Mouse (Mus musculus): ENCODE results near the gene Gm45711. TPM values are rescaled to one million over a fixed set of nuclear protein-coding genes. Genes with fewer than 3 reads are reported as not detected.
A peak's percentile ranks its signal among the peaks of the same experiment; 100 is the strongest.
"Not testable (repeated sequence)": the region's sequence is repeated elsewhere in the genome, so short reads cannot be mapped to it uniquely, and the experiment has no call there.

Gene Gm45711
- polyA plus RNA-seq, 1 experiment from 2014 or later: not detected

DNA sequence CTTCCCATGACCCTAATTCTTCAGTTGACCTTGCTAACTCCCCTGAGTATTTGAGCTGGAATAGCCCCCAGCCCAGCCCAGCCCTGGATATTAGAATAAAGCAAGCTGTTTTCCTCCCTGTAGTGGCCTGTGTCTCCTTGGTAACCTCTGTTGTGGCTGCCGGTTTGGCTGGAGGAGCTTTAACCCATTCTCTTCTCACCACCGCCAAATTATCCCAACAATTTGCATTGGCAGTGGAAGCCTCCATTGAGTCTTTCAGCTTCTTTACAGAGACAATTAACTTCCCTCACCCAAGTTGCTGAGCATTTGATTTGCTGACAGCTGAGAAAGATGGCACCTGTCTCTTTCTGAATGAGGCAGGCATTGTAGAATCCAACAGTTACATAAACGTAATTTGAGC lies 8.3 kb downstream of the Gm45711 start:
- not testable (repeated sequence) for H3K9me3 ChIP-seq (replicated peaks; ENCODE audit: control insufficient read depth, low read length); H3K4me1 ChIP-seq (ENCODE audit: control insufficient read depth, insufficient read depth, low read length); H3K4me2 ChIP-seq (ENCODE audit: low read depth, low read length); H3K27ac ChIP-seq (ENCODE audit: low read length); H3K4me3 ChIP-seq (ENCODE audit: low read length); H3K36me3 ChIP-seq (ENCODE audit: control insufficient read depth, insufficient read depth); H3K27me3 ChIP-seq (ENCODE audit: control insufficient read depth, insufficient read depth, low read length); ATAC-seq (replicated peaks; ENCODE audit: extremely low read depth, insufficient read depth, low FRiP score); H3K9ac ChIP-seq (ENCODE audit: low read length)
- WGBS: 23% methylated on average over 3 of the region's 3 CpGs

GRCm38 (mm10) chr8:104294396-104294795 lies 15.5 kb downstream of the Gm45711 start:
- Histone ChIP-seq H3K4me3 (ENCODE audit: low read length) (no peak overlapping the region), H3K9ac (ENCODE audit: low read length) (no peak overlapping the region), H3K27ac (ENCODE audit: low read length) (no peak overlapping the region), H3K4me2 (ENCODE audit: low read depth, low read length) (no peak overlapping the region), H3K9me3 (replicated peaks; ENCODE audit: control insufficient read depth, low read length) (no peaks in the 10 kb centered on the region), H3K36me3 (ENCODE audit: control insufficient read depth, insufficient read depth) (no peaks in the 10 kb centered on the region), H3K4me1 (ENCODE audit: control insufficient read depth, insufficient read depth, low read length) (no peaks in the 10 kb centered on the region), H3K27me3 (ENCODE audit: control insufficient read depth, insufficient read depth, low read length) (no peaks in the 10 kb centered on the region)
- no peak for ATAC-seq (replicated peaks; ENCODE audit: extremely low read depth, insufficient read depth, low FRiP score)
- WGBS: 72% methylated on average over 1 of the region's 1 CpGs

- not testable (repeated sequence) for H3K4me2 ChIP-seq (ENCODE audit: low read depth, low read length); H3K4me1 ChIP-seq (ENCODE audit: control insufficient read depth, insufficient read depth, low read length); H3K27ac ChIP-seq (ENCODE audit: low read length); ATAC-seq (replicated peaks; ENCODE audit: extremely low read depth, insufficient read depth, low FRiP score); H3K4me3 ChIP-seq (ENCODE audit: low read length); H3K9me3 ChIP-seq (replicated peaks; ENCODE audit: control insufficient read depth, low read length); H3K27me3 ChIP-seq (ENCODE audit: control insufficient read depth, insufficient read depth, low read length); H3K9ac ChIP-seq (ENCODE audit: low read length); H3K36me3 ChIP-seq (ENCODE audit: control insufficient read depth, insufficient read depth)
- 78% methylated on average over 10 of the region's 12 CpGs for WGBS
These were observed 16.8 kb downstream of the Gm45711 start, which contains the start of gene Cmtm2a for GRCm38 (mm10) chr8:104293081-104293480. Gene Cmtm2a, minus strand, starts transcription at chr8:104293181.

- H3K36me3 ChIP-seq (ENCODE audit: control insufficient read depth, insufficient read depth): no peaks in the 10 kb centered on the region
- H3K9ac ChIP-seq (ENCODE audit: low read length): no peak overlapping the region
- H3K27me3 ChIP-seq (ENCODE audit: control insufficient read depth, insufficient read depth, low read length): no peaks in the 10 kb centered on the region
- H3K4me3 ChIP-seq (ENCODE audit: low read length): no peak overlapping the region
- WGBS: 76% methylated on average over 6 of the region's 6 CpGs
- no peaks in the 10 kb centered on the region for H3K4me1 ChIP-seq (ENCODE audit: control insufficient read depth, insufficient read depth, low read length)
- no peak; the same call in 1 of the 2 replicates for ATAC-seq (replicated peaks; ENCODE audit: extremely low read depth, insufficient read depth, low FRiP score)
- H3K9me3 ChIP-seq (replicated peaks; ENCODE audit: control insufficient read depth, low read length): no peaks in the 10 kb centered on the region
- H3K4me2 ChIP-seq (ENCODE audit: low read depth, low read length): no peak overlapping the region
- H3K27ac ChIP-seq (ENCODE audit: low read length): no peak overlapping the region
These were observed 40.9 kb downstream of the Gm45711 start for GRCm38 (mm10) chr8:104268937-104269440.

DNA sequence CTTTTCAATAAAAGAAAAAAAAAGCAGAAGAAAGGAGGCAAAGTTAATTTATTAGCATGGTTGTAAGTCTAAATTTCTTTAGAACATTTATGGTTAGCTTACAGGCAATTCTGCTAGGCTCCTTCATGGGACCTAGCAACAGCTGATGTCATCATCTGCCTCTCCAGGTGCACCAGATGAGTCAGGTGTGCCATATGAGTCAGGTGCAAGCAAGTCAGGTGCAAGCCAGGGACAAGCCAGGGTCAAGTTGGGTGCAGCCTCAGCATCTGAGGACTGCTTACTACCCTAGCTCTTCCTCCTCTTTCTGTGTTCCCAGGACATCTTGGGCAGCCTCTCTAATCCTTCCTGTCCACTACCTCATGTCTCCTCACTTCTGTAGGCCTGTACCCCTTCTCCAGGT lies 41.5 kb downstream of the Gm45711 start:
- Histone ChIP-seq H3K4me2 (ENCODE audit: low read depth, low read length) (no peak overlapping the region), H3K9ac (ENCODE audit: low read length) (no peak overlapping the region), H3K4me3 (ENCODE audit: low read length) (no peak overlapping the region), H3K27me3 (ENCODE audit: control insufficient read depth, insufficient read depth, low read length) (no peaks in the 10 kb centered on the region), H3K4me1 (ENCODE audit: control insufficient read depth, insufficient read depth, low read length) (no peaks in the 10 kb centered on the region), H3K36me3 (ENCODE audit: control insufficient read depth, insufficient read depth) (no peaks in the 10 kb centered on the region), H3K9me3 (replicated peaks; ENCODE audit: control insufficient read depth, low read length) (no peaks in the 10 kb centered on the region), H3K27ac (ENCODE audit: low read length) (no peak overlapping the region)
- no peak for ATAC-seq (replicated peaks; ENCODE audit: extremely low read depth, insufficient read depth, low FRiP score)

- H3K4me2 ChIP-seq (ENCODE audit: low read depth, low read length); H3K4me1 ChIP-seq (ENCODE audit: control insufficient read depth, insufficient read depth, low read length); H3K4me3 ChIP-seq (ENCODE audit: low read length); H3K36me3 ChIP-seq (ENCODE audit: control insufficient read depth, insufficient read depth); H3K9ac ChIP-seq (ENCODE audit: low read length); H3K27ac ChIP-seq (ENCODE audit: low read length); ATAC-seq (replicated peaks; ENCODE audit: extremely low read depth, insufficient read depth, low FRiP score); H3K9me3 ChIP-seq (replicated peaks; ENCODE audit: control insufficient read depth, low read length); H3K27me3 ChIP-seq (ENCODE audit: control insufficient read depth, insufficient read depth, low read length): not testable (repeated sequence)
- WGBS: 96% methylated on average over 22 of the region's 22 CpGs
These were observed 45.5 kb downstream of the Gm45711 start for GRCm38 (mm10) chr8:104264271-104264935.

GRCm38 (mm10) chr8:104261802-104262201 lies 48.1 kb downstream of the Gm45711 start:
- WGBS: 93% methylated on average over 5 of the region's 5 CpGs
- peaks cover 18% of the 10 kb centered on the region for H3K36me3 ChIP-seq (ENCODE audit: control insufficient read depth, insufficient read depth)
- not testable (repeated sequence) for H3K4me1 ChIP-seq (ENCODE audit: control insufficient read depth, insufficient read depth, low read length); H3K27ac ChIP-seq (ENCODE audit: low read length); H3K9me3 ChIP-seq (replicated peaks; ENCODE audit: control insufficient read depth, low read length); ATAC-seq (replicated peaks; ENCODE audit: extremely low read depth, insufficient read depth, low FRiP score); H3K9ac ChIP-seq (ENCODE audit: low read length); H3K4me3 ChIP-seq (ENCODE audit: low read length); H3K4me2 ChIP-seq (ENCODE audit: low read depth, low read length); H3K27me3 ChIP-seq (ENCODE audit: control insufficient read depth, insufficient read depth, low read length)

DNA sequence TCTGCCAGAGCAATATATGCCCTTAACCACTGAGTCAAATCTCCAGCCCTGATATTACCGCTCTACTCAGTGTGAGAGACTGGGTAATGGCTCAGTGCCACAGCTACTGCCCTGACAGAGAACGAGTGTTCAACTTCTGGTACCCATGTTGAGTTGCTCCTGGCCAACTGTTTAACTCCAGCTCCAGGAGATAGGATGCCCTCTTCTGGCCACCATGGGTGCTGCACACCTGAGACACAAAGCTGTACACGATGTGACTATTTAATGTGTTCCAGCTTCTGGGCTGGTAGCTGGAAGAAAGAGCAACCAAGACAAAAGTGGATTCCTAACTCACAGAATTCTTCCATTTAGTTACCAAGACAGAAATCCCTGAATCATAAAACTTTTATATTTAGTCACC lies 56.9 kb downstream of the Gm45711 start:
- ATAC-seq (replicated peaks; ENCODE audit: extremely low read depth, insufficient read depth, low FRiP score): no peak
- 92% methylated on average over 3 of the region's 3 CpGs for WGBS

DNA sequence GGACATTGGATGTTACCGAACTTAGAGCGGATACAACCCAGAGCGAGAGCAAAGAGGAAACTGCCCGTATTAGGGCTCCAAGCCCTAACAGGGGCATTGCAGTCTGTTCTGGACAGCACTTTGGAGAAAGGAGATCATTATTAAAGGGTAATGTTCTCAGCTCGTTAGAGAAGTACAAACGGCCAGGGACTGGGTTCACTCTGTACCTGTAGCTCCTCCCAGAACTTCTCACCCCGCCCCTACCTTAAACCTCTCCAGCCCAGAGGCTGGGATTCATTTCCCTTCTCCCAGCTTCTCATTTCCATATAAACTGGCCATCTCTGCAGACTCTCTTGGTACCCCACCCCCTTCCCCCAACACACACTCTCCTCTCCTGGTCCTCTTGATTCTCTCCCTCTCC lies 58.4 kb downstream of the Gm45711 start:
- no peaks in the 10 kb centered on the region for H3K9me3 ChIP-seq (replicated peaks; ENCODE audit: control insufficient read depth, low read length)
- peak overlapping the region; percentile 88 for H3K4me3 ChIP-seq (ENCODE audit: low read length)
- H3K36me3 ChIP-seq (ENCODE audit: control insufficient read depth, insufficient read depth): no peaks in the 10 kb centered on the region
- H3K27ac ChIP-seq (ENCODE audit: low read length): no peak overlapping the region
- peak overlapping the region; percentile 70 for H3K4me2 ChIP-seq (ENCODE audit: low read depth, low read length)
- peak overlapping the region; percentile 88 for H3K9ac ChIP-seq (ENCODE audit: low read length)
- no peak for ATAC-seq (replicated peaks; ENCODE audit: extremely low read depth, insufficient read depth, low FRiP score)
- H3K4me1 ChIP-seq (ENCODE audit: control insufficient read depth, insufficient read depth, low read length): peaks cover 13% of the 10 kb centered on the region
- under 1% methylated on average over 7 of the region's 7 CpGs for WGBS
- no peaks in the 10 kb centered on the region for H3K27me3 ChIP-seq (ENCODE audit: control insufficient read depth, insufficient read depth, low read length)

More for the DNA sequence above, 56.9 kb downstream of the Gm45711 start:
- no peak overlapping the region for H3K9ac ChIP-seq (ENCODE audit: low read length)
- H3K4me2 ChIP-seq (ENCODE audit: low read depth, low read length): no peak overlapping the region
- no peaks in the 10 kb centered on the region for H3K27me3 ChIP-seq (ENCODE audit: control insufficient read depth, insufficient read depth, low read length)
- no peaks in the 10 kb centered on the region for H3K9me3 ChIP-seq (replicated peaks; ENCODE audit: control insufficient read depth, low read length)
- H3K4me3 ChIP-seq (ENCODE audit: low read length): no peak overlapping the region
- peaks cover 7% of the 10 kb centered on the region for H3K36me3 ChIP-seq (ENCODE audit: control insufficient read depth, insufficient read depth)
- H3K4me1 ChIP-seq (ENCODE audit: control insufficient read depth, insufficient read depth, low read length): peaks cover 6% of the 10 kb centered on the region; the same call in 1 of the 2 replicates
- H3K27ac ChIP-seq (ENCODE audit: low read length): no peak overlapping the region
